Mouse (Mus musculus): ENCODE data around the gene Il2. TPM values are rescaled to one million over a fixed set of nuclear protein-coding genes. Genes with fewer than 3 reads are reported as not detected.

Il2 gene
- 0.28 and 0.33 TPM in 2 replicates for polyA plus RNA-seq (2014; fragmentation: Nextera tagmentation; extraction: Ambion mirVana)

DNA sequence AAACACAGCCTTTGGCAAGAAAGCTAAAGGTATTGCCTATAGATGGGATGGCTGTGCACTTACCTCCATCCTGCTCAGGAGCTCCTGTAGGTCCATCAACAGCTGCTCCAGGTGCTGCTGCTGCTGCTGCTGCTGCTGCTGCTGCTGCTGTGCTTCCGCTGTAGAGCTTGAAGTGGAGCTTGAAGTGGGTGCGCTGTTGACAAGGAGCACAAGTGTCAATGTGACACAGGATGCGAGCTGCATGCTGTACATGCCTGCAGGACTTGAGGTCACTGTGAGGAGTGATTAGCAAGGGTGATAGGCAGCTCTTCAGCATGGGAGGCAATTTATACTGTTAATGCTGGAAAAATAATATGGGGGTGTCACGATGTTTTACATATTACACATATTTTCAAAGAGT is at the start of gene Il2:
TSS of gene Il2 (minus strand) at position 305 of the 400 bp plus-strand sequence.
- Histone ChIP-seq H3K4me1 (ENCODE audit: insufficient read depth) (peaks cover 3% of the 10 kb centered on the region; the same call in 1 of the 2 replicates), H3K4me2 (no peak within 1 kb of the TSS), H3K27ac (ENCODE audit: low read depth) (no peak within 1 kb of the TSS), H3K27me3 (ENCODE audit: insufficient read depth, low read length) (no peaks in the 10 kb centered on the region), H3K9ac (no peak within 1 kb of the TSS), H3K4me3 (ENCODE audit: low read depth, low read length) (no peak within 1 kb of the TSS), H3K9me3 (ENCODE audit: low read depth, low read length) (no peaks in the 10 kb centered on the region), H3K36me3 (ENCODE audit: insufficient read depth) (no peaks in the 10 kb centered on the region)
- ATAC-seq (ENCODE audit: insufficient read depth) (no peak), DNase-seq (no peak)
- TF ChIP-seq CTCF (IDR thresholded peaks at IDR 0.05; ENCODE audit: low read depth), result no peak
- WGBS, result 53% methylated on average over 4 of the region's 4 CpGs

- H3K9ac ChIP-seq, result no peak overlapping the region
- no peaks in the 10 kb centered on the region for H3K27me3 ChIP-seq (ENCODE audit: insufficient read depth, low read length)
- H3K4me2 ChIP-seq, result no peak overlapping the region
- no peak for TF ChIP-seq CTCF (IDR thresholded peaks at IDR 0.05; ENCODE audit: low read depth)
- no peaks in the 10 kb centered on the region for H3K9me3 ChIP-seq (ENCODE audit: low read depth, low read length)
- peak; percentile 83 for DNase-seq
- ATAC-seq (ENCODE audit: insufficient read depth), result peak; percentile 93
- no peak overlapping the region for H3K4me3 ChIP-seq (ENCODE audit: low read depth, low read length)
- WGBS, result 28% methylated on average over 10 of the region's 10 CpGs
- H3K36me3 ChIP-seq (ENCODE audit: insufficient read depth), result no peaks in the 10 kb centered on the region
- peak overlapping the region; percentile 54 for H3K27ac ChIP-seq (ENCODE audit: low read depth)
- no peaks in the 10 kb centered on the region for H3K4me1 ChIP-seq (ENCODE audit: insufficient read depth)
Observed at GRCm38 (mm10) chr3:37174711-37175572, 49.2 kb upstream of the Il2 start.

DNA sequence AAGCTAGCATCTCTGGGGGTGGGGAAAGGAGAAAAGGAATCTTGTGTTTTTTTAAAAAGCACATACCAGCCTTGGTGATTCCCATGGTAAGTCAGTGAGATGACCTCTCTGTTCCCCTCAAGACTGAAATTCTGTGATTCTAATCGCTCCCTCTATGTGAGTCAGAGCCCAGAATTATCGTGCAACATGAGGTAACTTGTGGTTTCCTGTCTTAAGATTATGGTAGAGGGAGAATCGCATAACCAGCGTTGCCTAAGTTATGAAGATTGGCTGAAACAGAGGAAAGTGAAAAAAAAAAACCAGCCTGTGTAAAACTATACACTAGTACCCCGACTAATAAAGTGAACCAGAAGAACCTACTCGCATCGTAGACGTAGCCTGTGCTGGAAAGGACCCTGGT is 47.5 kb upstream of the Il2 start:
- ATAC-seq (ENCODE audit: insufficient read depth) (no peak), DNase-seq (no peak)
- no peak overlapping the region for H3K4me2 ChIP-seq
- H3K9me3 ChIP-seq (ENCODE audit: low read depth, low read length), result no peaks in the 10 kb centered on the region
- no peak overlapping the region for H3K27ac ChIP-seq (ENCODE audit: low read depth)
- no peaks in the 10 kb centered on the region for H3K27me3 ChIP-seq (ENCODE audit: insufficient read depth, low read length)
- no peaks in the 10 kb centered on the region for H3K36me3 ChIP-seq (ENCODE audit: insufficient read depth)
- TF ChIP-seq CTCF (IDR thresholded peaks at IDR 0.05; ENCODE audit: low read depth), result no peak
- H3K4me1 ChIP-seq (ENCODE audit: insufficient read depth), result no peaks in the 10 kb centered on the region
- 84% methylated on average over 8 of the region's 8 CpGs for WGBS
- H3K9ac ChIP-seq, result no peak overlapping the region
- no peak overlapping the region for H3K4me3 ChIP-seq (ENCODE audit: low read depth, low read length)

GRCm38 (mm10) chr3:37169283-37169682 is 43.5 kb upstream of the Il2 start:
- Histone ChIP-seq H3K27ac (ENCODE audit: low read depth) (no peak overlapping the region), H3K9ac (no peak overlapping the region), H3K27me3 (ENCODE audit: insufficient read depth, low read length) (no peaks in the 10 kb centered on the region), H3K36me3 (ENCODE audit: insufficient read depth) (no peaks in the 10 kb centered on the region), H3K4me3 (ENCODE audit: low read depth, low read length) (no peak overlapping the region), H3K9me3 (ENCODE audit: low read depth, low read length) (no peaks in the 10 kb centered on the region), H3K4me1 (ENCODE audit: insufficient read depth) (no peaks in the 10 kb centered on the region), H3K4me2 (no peak overlapping the region)
- DNase-seq, result no peak
- no peak for ATAC-seq (ENCODE audit: insufficient read depth)
- 81% methylated on average over 2 of the region's 2 CpGs for WGBS
- no peak for TF ChIP-seq CTCF (IDR thresholded peaks at IDR 0.05; ENCODE audit: low read depth)

DNA sequence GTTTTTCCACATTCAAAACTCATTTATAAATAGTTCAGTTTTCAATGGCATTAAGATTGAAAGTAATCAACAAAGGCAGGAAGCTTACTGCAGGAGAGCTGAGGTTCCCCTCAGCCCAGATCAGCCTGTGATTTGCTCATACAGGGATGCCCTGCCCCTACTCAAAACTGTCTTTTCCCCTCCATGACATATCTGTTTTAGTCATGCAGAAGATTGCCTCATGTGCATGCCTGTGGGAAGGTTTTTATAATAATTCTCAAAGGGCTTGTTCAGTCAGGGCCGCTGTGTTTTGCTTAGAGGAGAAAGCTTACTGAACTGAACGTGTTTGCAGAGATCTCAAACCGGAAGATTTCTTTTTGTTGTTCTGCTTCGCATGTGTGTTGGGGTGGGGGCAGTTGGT is 35.3 kb upstream of the Il2 start:
- H3K36me3 ChIP-seq (ENCODE audit: insufficient read depth), result no peaks in the 10 kb centered on the region
- H3K4me3 ChIP-seq (ENCODE audit: low read depth, low read length), result no peak overlapping the region
- no peak for DNase-seq
- H3K9ac ChIP-seq, result no peak overlapping the region
- H3K4me2 ChIP-seq, result no peak overlapping the region
- no peak for TF ChIP-seq CTCF (IDR thresholded peaks at IDR 0.05; ENCODE audit: low read depth)
- no peak overlapping the region for H3K27ac ChIP-seq (ENCODE audit: low read depth)
- ATAC-seq (ENCODE audit: insufficient read depth), result no peak
- H3K27me3 ChIP-seq (ENCODE audit: insufficient read depth, low read length), result no peaks in the 10 kb centered on the region
- H3K9me3 ChIP-seq (ENCODE audit: low read depth, low read length), result no peaks in the 10 kb centered on the region
- no peaks in the 10 kb centered on the region for H3K4me1 ChIP-seq (ENCODE audit: insufficient read depth)
- WGBS, result 71% methylated on average over 4 of the region's 4 CpGs

GRCm38 (mm10) chr3:37158246-37158645 is 32.5 kb upstream of the Il2 start:
- no peak for TF ChIP-seq CTCF (IDR thresholded peaks at IDR 0.05; ENCODE audit: low read depth)
- WGBS, result 72% methylated on average over 3 of the region's 3 CpGs
- no peaks in the 10 kb centered on the region for H3K4me1 ChIP-seq (ENCODE audit: insufficient read depth)
- ATAC-seq (ENCODE audit: insufficient read depth) (no peak), DNase-seq (no peak)
- no peak overlapping the region for H3K4me2 ChIP-seq
- no peaks in the 10 kb centered on the region for H3K9me3 ChIP-seq (ENCODE audit: low read depth, low read length)
- no peaks in the 10 kb centered on the region for H3K36me3 ChIP-seq (ENCODE audit: insufficient read depth)
- no peak overlapping the region for H3K27ac ChIP-seq (ENCODE audit: low read depth)
- no peaks in the 10 kb centered on the region for H3K27me3 ChIP-seq (ENCODE audit: insufficient read depth, low read length)
- no peak overlapping the region for H3K9ac ChIP-seq
- H3K4me3 ChIP-seq (ENCODE audit: low read depth, low read length), result no peak overlapping the region

DNA sequence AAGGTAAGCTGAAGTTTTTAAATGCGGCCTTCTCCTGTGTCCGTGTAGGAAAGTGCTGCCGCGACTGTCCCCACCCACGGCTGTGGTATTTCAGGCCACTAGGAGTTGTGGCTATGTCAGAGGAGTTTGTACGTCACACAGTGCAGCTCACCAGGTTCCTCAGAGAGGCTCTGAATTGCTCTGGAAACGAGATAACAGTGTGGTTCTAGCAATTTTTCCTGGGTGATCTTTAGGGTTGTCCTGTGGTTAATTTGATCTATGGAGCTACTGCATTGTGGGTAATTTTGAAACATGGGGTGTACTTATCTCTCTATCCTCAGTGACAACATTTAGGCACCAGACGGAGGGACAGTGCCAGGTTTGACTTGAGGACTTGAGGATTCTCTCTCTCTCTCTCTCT is 31.3 kb upstream of the Il2 start:
- ATAC-seq (ENCODE audit: insufficient read depth) (no peak), DNase-seq (no peak)
- no peak overlapping the region for H3K4me2 ChIP-seq
- no peaks in the 10 kb centered on the region for H3K4me1 ChIP-seq (ENCODE audit: insufficient read depth)
- H3K27ac ChIP-seq (ENCODE audit: low read depth), result no peak overlapping the region
- no peaks in the 10 kb centered on the region for H3K36me3 ChIP-seq (ENCODE audit: insufficient read depth)
- H3K27me3 ChIP-seq (ENCODE audit: insufficient read depth, low read length), result no peaks in the 10 kb centered on the region
- no peak for TF ChIP-seq CTCF (IDR thresholded peaks at IDR 0.05; ENCODE audit: low read depth)
- no peaks in the 10 kb centered on the region for H3K9me3 ChIP-seq (ENCODE audit: low read depth, low read length)
- H3K4me3 ChIP-seq (ENCODE audit: low read depth, low read length), result no peak overlapping the region
- no peak overlapping the region for H3K9ac ChIP-seq
- WGBS, result 63% methylated on average over 8 of the region's 8 CpGs
